Mouse (Mus musculus) spleen, postnatal 10 days (tissue): ENCODE data around the gene Me3.

Experiments
- DNase-seq, 2 experiments: peaks; one replicate each; pipeline ENCODE4 v3.0.0; 2021 to 2022; ENCODE audit warnings: low spot score in 2 of 2

The Me3 gene

GRCm38 (mm10) chr7:89632342-89633251 lies at the start of gene Me3:
Me3 (plus strand) TSS chr7:89632392.
- DNase-seq = peak in 1 of 2 experiments; percentile 11

GRCm38 (mm10) chr7:89590039-89590438 lies 42.2 kb upstream of the Me3 start:
- no peak for DNase-seq

GRCm38 (mm10) chr7:89590542-89591251 lies 41.5 kb upstream of the Me3 start:
- DNase-seq = no peak

GRCm38 (mm10) chr7:89595813-89596212 lies 36.4 kb upstream of the Me3 start:
- no peak for DNase-seq

- no peak for DNase-seq
Measured at GRCm38 (mm10) chr7:89605589-89606536, 26.3 kb upstream of the Me3 start.

GRCm38 (mm10) chr7:89607329-89607728 lies 24.9 kb upstream of the Me3 start:
- no peak for DNase-seq

- DNase-seq = no peak
Measured at GRCm38 (mm10) chr7:89611236-89611635, 21.0 kb upstream of the Me3 start.

- no peak for DNase-seq
Measured at GRCm38 (mm10) chr7:89616235-89616634, 16.0 kb upstream of the Me3 start.

- no peak for DNase-seq
Measured at GRCm38 (mm10) chr7:89623331-89623730, 8.9 kb upstream of the Me3 start.

GRCm38 (mm10) chr7:89627393-89627792 lies 4.8 kb upstream of the Me3 start:
- DNase-seq = no peak

- no peak for DNase-seq
Measured at GRCm38 (mm10) chr7:89628006-89628405, 4.2 kb upstream of the Me3 start.

GRCm38 (mm10) chr7:89629006-89629405 lies 3.2 kb upstream of the Me3 start:
- no peak for DNase-seq

GRCm38 (mm10) chr7:89629914-89630313 lies 2.3 kb upstream of the Me3 start:
- DNase-seq = no peak

- no peak for DNase-seq
Measured at GRCm38 (mm10) chr7:89630796-89631195, 1.4 kb upstream of the Me3 start.

- no peak for DNase-seq
Measured at GRCm38 (mm10) chr7:89640533-89640932, 8.3 kb downstream of the Me3 start.

GRCm38 (mm10) chr7:89640944-89641661 lies 8.9 kb downstream of the Me3 start:
- no peak for DNase-seq

GRCm38 (mm10) chr7:89645015-89645414 lies 12.8 kb downstream of the Me3 start:
- DNase-seq = no peak

GRCm38 (mm10) chr7:89647864-89648263 lies 15.7 kb downstream of the Me3 start:
- no peak for DNase-seq

- no peak for DNase-seq
Measured at GRCm38 (mm10) chr7:89657183-89657582, 25.0 kb downstream of the Me3 start.

GRCm38 (mm10) chr7:89657692-89658212 lies 25.6 kb downstream of the Me3 start:
- no peak for DNase-seq

- DNase-seq = no peak
Measured at GRCm38 (mm10) chr7:89664197-89664596, 32.0 kb downstream of the Me3 start.
